Mouse (Mus musculus): Measurements from ENCODE around the gene Ddx6.

The Ddx6 gene

GRCm38 (mm10) chr9:44640646-44641357 lies 36.1 kb downstream of the Ddx6 start:
- in situ Hi-C loops (cut with MboI, MseI): no loop called here

- in situ Hi-C loops (cut with MboI, MseI): no loop called here
Measured at GRCm38 (mm10) chr9:44641616-44642015, 36.9 kb downstream of the Ddx6 start.

GRCm38 (mm10) chr9:44643103-44643502 lies 38.4 kb downstream of the Ddx6 start:
- in situ Hi-C loops (cut with MboI, MseI): no loop called here

GRCm38 (mm10) chr9:44644186-44644585 lies 39.5 kb downstream of the Ddx6 start:
- in situ Hi-C loops (cut with MboI, MseI): no loop called here

GRCm38 (mm10) chr9:44645481-44645880 lies 40.8 kb downstream of the Ddx6 start:
- in situ Hi-C loops (cut with MboI, MseI): no loop called here

- in situ Hi-C loops (cut with MboI, MseI): no loop called here
Measured at GRCm38 (mm10) chr9:44645924-44646323, 41.2 kb downstream of the Ddx6 start.

- in situ Hi-C loops (cut with MboI, MseI): no loop called here
Measured at GRCm38 (mm10) chr9:44646366-44646765, 41.7 kb downstream of the Ddx6 start.

GRCm38 (mm10) chr9:44647026-44647425 lies 42.3 kb downstream of the Ddx6 start:
- in situ Hi-C loops (cut with MboI, MseI): no loop called here

- in situ Hi-C loops (cut with MboI, MseI): no loop called here
Measured at GRCm38 (mm10) chr9:44647656-44648055, 43.0 kb downstream of the Ddx6 start.

GRCm38 (mm10) chr9:44648881-44649281 lies 44.2 kb downstream of the Ddx6 start:
- in situ Hi-C loops (cut with MboI, MseI): no loop called here

GRCm38 (mm10) chr9:44652027-44652426 lies 47.3 kb downstream of the Ddx6 start:
- in situ Hi-C loops (cut with MboI, MseI): loop anchor here (5.0 kb wide), 1 partner anchor 200 kb away; the partner anchor contains the start of gene Upk2

- in situ Hi-C loops (cut with MboI, MseI): loop anchor here (5.0 kb wide), 1 partner anchor 202 kb away; the partner anchor contains the start of gene Upk2
Measured at GRCm38 (mm10) chr9:44653896-44654295, 49.2 kb downstream of the Ddx6 start.

- in situ Hi-C loops (cut with MboI, MseI): no loop called here
Measured at GRCm38 (mm10) chr9:44655098-44656066, 50.7 kb downstream of the Ddx6 start.

- in situ Hi-C loops (cut with MboI, MseI): no loop called here
Measured at GRCm38 (mm10) chr9:44663706-44664105, 59.0 kb downstream of the Ddx6 start.

- in situ Hi-C loops (cut with MboI, MseI): no loop called here
Measured at GRCm38 (mm10) chr9:44671416-44671815, 66.7 kb downstream of the Ddx6 start.

GRCm38 (mm10) chr9:44672291-44672865 lies 67.7 kb downstream of the Ddx6 start:
- in situ Hi-C loops (cut with MboI, MseI): no loop called here

- in situ Hi-C loops (cut with MboI, MseI): no loop called here
Measured at GRCm38 (mm10) chr9:44673005-44673404, 68.3 kb downstream of the Ddx6 start, which contains the start of gene Treh. Treh (plus strand) TSS chr9:44673233.

- in situ Hi-C loops (cut with MboI, MseI): no loop called here
Measured at GRCm38 (mm10) chr9:44678288-44678871, 73.7 kb downstream of the Ddx6 start.

GRCm38 (mm10) chr9:44679565-44679964 lies 74.9 kb downstream of the Ddx6 start:
- in situ Hi-C loops (cut with MboI, MseI): no loop called here

- in situ Hi-C loops (cut with MboI, MseI): no loop called here
Measured at GRCm38 (mm10) chr9:44683046-44683445, 78.4 kb downstream of the Ddx6 start.

All from regulatory T cell (primary cell).